Mouse (Mus musculus) megakaryocyte-erythroid progenitor cell, adult 5-6 weeks (primary cell): ENCODE measurements around the gene Akap13. TPM values are rescaled to one million over a fixed set of nuclear protein-coding genes. Genes with fewer than 3 reads are reported as not detected.

Source experiments
- ATAC-seq: replicated peaks from 2 replicates; pipeline ENCODE4 v1.8.0; 2016; ENCODE audit warnings: mild to moderate bottlenecking, inconsistent platforms; ENCODE audit not compliant: severe bottlenecking, poor library complexity, low FRiP score, low TSS enrichment
- total RNA-seq, 2 experiments: library from RNA; stranded (forward) in 1 of 2; stranded (reverse) in 1 of 2; fragments of 200-1000, 215-1000 nt in 1 of 2; fragments of >200 nt in 1 of 2; fragmentation: Nextera tagmentation in 1 of 2; gene quantifications; 2 replicates each; pipeline ENCODE4 v1.2.3; 2014 to 2017

Gene Akap13
- total RNA-seq, 2 experiments from 2014 or later: 63.3 to 74.9 TPM

- ATAC-seq: no peak
These were observed 13.4 kb upstream of the Akap13 start for GRCm38 (mm10) chr7:75441947-75442346.

GRCm38 (mm10) chr7:75456152-75456888, 986 bp downstream of the Akap13 start:
- no peak for ATAC-seq

GRCm38 (mm10) chr7:75460290-75460689, 5.0 kb downstream of the Akap13 start:
- no peak for ATAC-seq

- ATAC-seq: no peak
These were observed 8.3 kb downstream of the Akap13 start for GRCm38 (mm10) chr7:75463579-75464162.

GRCm38 (mm10) chr7:75467791-75468190, 12.5 kb downstream of the Akap13 start:
- ATAC-seq: no peak

GRCm38 (mm10) chr7:75470318-75470925, 15.1 kb downstream of the Akap13 start:
- ATAC-seq: no peak

- no peak for ATAC-seq
These were observed 17.2 kb downstream of the Akap13 start for GRCm38 (mm10) chr7:75472316-75473195.

GRCm38 (mm10) chr7:75473294-75473693, 18.0 kb downstream of the Akap13 start:
- ATAC-seq: no peak

GRCm38 (mm10) chr7:75474064-75474463, 18.7 kb downstream of the Akap13 start:
- no peak for ATAC-seq

GRCm38 (mm10) chr7:75474564-75475150, 19.3 kb downstream of the Akap13 start:
- ATAC-seq: no peak

GRCm38 (mm10) chr7:75478060-75478459, 22.7 kb downstream of the Akap13 start:
- ATAC-seq: no peak

- ATAC-seq: no peak
These were observed 25.5 kb downstream of the Akap13 start for GRCm38 (mm10) chr7:75480721-75481426.

GRCm38 (mm10) chr7:75486031-75486430, 30.7 kb downstream of the Akap13 start:
- ATAC-seq: no peak

- ATAC-seq: no peak
These were observed 40.7 kb downstream of the Akap13 start for GRCm38 (mm10) chr7:75495941-75496441.

- no peak for ATAC-seq
These were observed 43.3 kb downstream of the Akap13 start for GRCm38 (mm10) chr7:75498627-75499026.

- ATAC-seq: no peak
These were observed 43.9 kb downstream of the Akap13 start for GRCm38 (mm10) chr7:75499271-75499670.

- ATAC-seq: no peak
These were observed 44.8 kb downstream of the Akap13 start for GRCm38 (mm10) chr7:75500164-75500563.

GRCm38 (mm10) chr7:75500793-75501192, 45.5 kb downstream of the Akap13 start:
- no peak for ATAC-seq

GRCm38 (mm10) chr7:75504524-75504923, 49.2 kb downstream of the Akap13 start:
- ATAC-seq: no peak
